Mouse (Mus musculus): ENCODE results near the gene Nfatc2ip. TPM values are rescaled to one million over a fixed set of nuclear protein-coding genes. Genes with fewer than 3 reads are reported as not detected.

The Nfatc2ip gene
- polyA plus RNA-seq (2021; fragmentation: Nextera tagmentation) = 0.82 and 1.1 TPM in 2 replicates
- long read RNA-seq, experiment 1, partial matches to known transcripts = 1 of 1 reads
- long read RNA-seq, experiment 1, other reads (novel, unspliced or antisense) = 0 of 1 reads
- long read RNA-seq, experiment 2 = 0 reads

GRCm38 (mm10) chr7:126396298-126397119 is at the start of gene Nfatc2ip:
TSS of gene Nfatc2ip (minus strand) at chr7:126396737.

GRCm38 (mm10) chr7:126428631-126429502 is 32.3 kb upstream of the Nfatc2ip start, which contains the start of gene Rabep2:
TSS of gene Rabep2 (plus strand) at chr7:126428759.

DNA sequence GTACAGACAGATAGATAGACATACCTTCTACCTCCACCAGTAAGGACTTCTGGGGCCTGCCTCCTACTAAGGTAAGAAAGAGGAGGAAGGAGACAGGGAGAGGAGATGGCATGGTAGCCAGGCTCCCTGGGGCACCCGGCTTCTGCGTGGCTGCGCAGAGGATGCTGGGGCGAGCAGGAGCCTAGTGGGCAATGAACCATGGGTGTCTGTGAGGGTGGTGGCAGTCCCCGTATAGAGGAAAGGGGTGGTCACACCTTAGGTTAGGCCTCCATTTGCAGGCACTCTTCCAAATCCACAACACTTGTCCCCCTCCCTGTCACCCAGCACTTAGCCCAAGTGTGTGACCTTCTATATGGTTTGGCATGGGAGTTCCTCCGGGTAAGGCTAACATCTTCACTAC is 18.2 kb upstream of the Nfatc2ip start, which contains the start of gene Cd19:
Gene Cd19, minus strand, starts transcription at position 165 of the 400 bp plus-strand sequence.

DNA sequence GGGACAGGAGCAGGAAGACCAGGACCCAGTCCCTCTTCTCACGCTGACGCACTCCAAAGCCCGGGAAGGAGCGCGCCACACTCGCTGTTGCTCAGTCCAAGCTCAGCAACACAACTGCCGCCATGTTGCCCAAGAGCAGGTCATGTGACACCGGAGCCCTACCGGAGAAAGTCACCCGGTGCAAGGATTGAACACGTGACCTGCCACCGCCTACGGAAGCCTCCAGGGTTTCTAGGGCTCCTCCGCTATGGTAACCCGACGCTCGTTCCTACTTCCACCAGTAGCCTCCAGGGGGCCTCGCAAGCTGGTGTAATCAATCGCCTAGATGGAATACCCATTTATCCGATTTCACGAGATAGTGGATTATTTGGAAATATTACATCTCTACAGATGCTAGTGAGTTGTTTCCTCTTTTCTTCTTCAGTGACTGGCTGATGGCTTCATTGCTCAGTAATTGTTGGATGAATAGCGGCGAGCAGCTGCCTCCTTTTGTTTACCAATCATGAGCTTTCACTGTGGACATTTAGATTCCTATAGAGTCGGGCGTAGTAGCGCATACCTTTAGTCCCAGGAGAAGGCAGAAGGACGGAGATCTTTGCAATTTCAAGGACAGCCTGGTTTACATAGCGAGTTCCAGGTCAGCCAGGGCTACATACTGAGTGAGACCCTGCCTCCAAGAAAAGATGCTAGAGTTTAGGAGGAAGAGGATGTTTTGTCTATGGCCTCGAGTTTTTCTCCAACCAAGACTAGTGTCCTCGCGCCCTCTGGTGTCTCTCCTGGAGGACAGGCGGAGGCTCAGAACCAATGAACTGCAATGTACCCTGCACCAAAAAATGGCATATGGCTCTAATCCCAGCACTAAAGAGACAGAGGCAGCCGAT is 19.0 kb downstream of the Nfatc2ip start, which contains the start of gene Spns1:
Gene Spns1, minus strand, starts transcription at position 173 of the 881 bp plus-strand sequence.

DNA sequence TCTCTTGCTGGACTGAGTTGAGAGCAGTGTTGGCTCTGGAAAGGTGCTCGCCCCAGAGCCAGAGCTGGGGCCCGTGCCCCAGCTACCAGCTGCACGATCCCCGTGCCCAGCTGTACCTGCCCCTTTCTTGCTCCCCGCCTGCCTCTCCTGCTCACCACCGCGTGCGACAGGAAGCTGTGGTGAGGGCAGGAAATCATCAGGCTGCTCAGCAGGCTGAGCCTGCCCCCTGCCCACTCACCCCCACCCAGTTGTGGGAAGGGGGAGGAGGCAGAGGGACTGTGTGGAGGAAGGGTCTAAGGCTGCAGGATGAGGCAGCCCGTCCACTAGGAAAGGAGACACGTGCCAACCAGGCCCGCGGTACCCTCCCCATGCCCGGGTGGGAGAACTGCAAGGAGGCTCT is 27.1 kb downstream of the Nfatc2ip start, which contains the start of gene Lat:
Gene Lat, minus strand, starts transcription at position 178 of the 400 bp plus-strand sequence.

Small RNAs within 50 kb of the gene (microRNA-seq; reads per million reads assigned to microRNA genes)
- gene Mir7058 = not detected

Other genes with a start within 250 kb of the Nfatc2ip start
- 19.3 and 24.7 TPM in 2 replicates for gene Xpo6, start 196.2 kb downstream of the Nfatc2ip start, polyA plus RNA-seq (2021; fragmentation: Nextera tagmentation)
- 4.8 and 5.6 TPM in 2 replicates for gene Sbk1, start 124.1 kb downstream of the Nfatc2ip start, polyA plus RNA-seq (2021; fragmentation: Nextera tagmentation)
- gene Lat, start 27.2 kb downstream of the Nfatc2ip start, polyA plus RNA-seq (2021; fragmentation: Nextera tagmentation) = 0.11 TPM in 1 of 2 replicates, not detected in the other
- 61.0 and 66.9 TPM in 2 replicates for gene Spns1, start 19.3 kb downstream of the Nfatc2ip start, polyA plus RNA-seq (2021; fragmentation: Nextera tagmentation)
- not detected in 2 replicates for gene Cd19, start 18.2 kb upstream of the Nfatc2ip start, polyA plus RNA-seq (2021; fragmentation: Nextera tagmentation)
- gene Rabep2, start 32.0 kb upstream of the Nfatc2ip start, polyA plus RNA-seq (2021; fragmentation: Nextera tagmentation) = 7.5 and 8.5 TPM in 2 replicates
- 0.13 and 0.16 TPM in 2 replicates for gene Atp2a1, start 66.4 kb upstream of the Nfatc2ip start, polyA plus RNA-seq (2021; fragmentation: Nextera tagmentation)
- 32.6 and 36.0 TPM in 2 replicates for gene Sh2b1, start 78.7 kb upstream of the Nfatc2ip start, polyA plus RNA-seq (2021; fragmentation: Nextera tagmentation)
- gene Tufm, start 90.6 kb upstream of the Nfatc2ip start, polyA plus RNA-seq (2021; fragmentation: Nextera tagmentation) = 84.1 and 87.2 TPM in 2 replicates
- 36.7 and 53.5 TPM in 2 replicates for gene Atxn2l, start 106.7 kb upstream of the Nfatc2ip start, polyA plus RNA-seq (2021; fragmentation: Nextera tagmentation)
- 220 and 222 TPM in 2 replicates for gene Eif3c, start 169.7 kb upstream of the Nfatc2ip start, polyA plus RNA-seq (2021; fragmentation: Nextera tagmentation)
- 0.18 and 0.43 TPM in 2 replicates for gene Apobr, start 188.2 kb upstream of the Nfatc2ip start, polyA plus RNA-seq (2021; fragmentation: Nextera tagmentation)
- gene Cln3, start 189.1 kb upstream of the Nfatc2ip start, polyA plus RNA-seq (2021; fragmentation: Nextera tagmentation) = 14.4 and 15.6 TPM in 2 replicates
- not detected in 2 replicates for gene Il27, start 198.2 kb upstream of the Nfatc2ip start, polyA plus RNA-seq (2021; fragmentation: Nextera tagmentation)
- 23.0 and 25.6 TPM in 2 replicates for gene Nupr1, start 234.1 kb upstream of the Nfatc2ip start, polyA plus RNA-seq (2021; fragmentation: Nextera tagmentation)